22 mouse cellular contexts compared by ENCODE assay signal in genomic region chr9:116862341-116862740, GRCm38 (mm10).
DNase-seq lines count a peak whose midpoint lies in the region; ATAC-seq lines count a peak whose summit lies in the region.
"Had no signal": no experiment of that assay in that cellular context is flagged by ENCODE, and none has a peak within 500 bp of the region (broad histone marks: within the 10 kb centered on the region; RNA-seq: fewer than 3 reads in every experiment).

No protein-coding gene starts in this region.

- no peak overlapping the region for H3K9ac ChIP-seq in midbrain, embryonic 11.5 days (ENCODE audit: low read length)
- no peak overlapping the region for H3K9ac ChIP-seq in midbrain, embryonic 14.5 days (replicated peaks; ENCODE audit: low read length)

- no peak overlapping the region for H3K4me2 ChIP-seq in midbrain, embryonic 11.5 days
- no peak overlapping the region for H3K4me2 ChIP-seq in midbrain, embryonic 14.5 days (ENCODE audit: low read length)

- ATAC-seq in midbrain, embryonic 11.5 days (ENCODE audit: low FRiP score), result no peak
- no peak for ATAC-seq in midbrain, embryonic 14.5 days (ENCODE audit: low FRiP score, low TSS enrichment)
- ATAC-seq: activated CD4-positive, CD25-positive, alpha-beta regulatory T cell, adult 4 months; CD4-positive, CD25-positive, alpha-beta regulatory T cell, adult 4 months; Patski had no signal

- no peaks in the 10 kb centered on the region for H3K27me3 ChIP-seq in midbrain, embryonic 11.5 days (ENCODE audit: control insufficient read depth, insufficient read depth, low read length)
- H3K27me3 ChIP-seq in midbrain, embryonic 14.5 days (ENCODE audit: control insufficient read depth, insufficient read depth, low read length), result no peaks in the 10 kb centered on the region
- H3K27me3 ChIP-seq in embryonic facial prominence, embryonic 10.5 days (replicated peaks; ENCODE audit: low read depth, poor library complexity, severe bottlenecking), result no peaks in the 10 kb centered on the region
- H3K27me3 ChIP-seq: CH12.LX, Patski had no signal

- intact Hi-C loops in heart, postnatal 10 days (cut with DNase I), result no loop called here

- H3K9me3 ChIP-seq in midbrain, embryonic 11.5 days (ENCODE audit: control insufficient read depth, low read length), result no peaks in the 10 kb centered on the region
- 0 out of 2 replicates have a peak, but pooled peaks cover 4% of the 10 kb centered on the region for H3K9me3 ChIP-seq in midbrain, embryonic 14.5 days (ENCODE audit: control insufficient read depth, low read length)
- no peaks in the 10 kb centered on the region for H3K9me3 ChIP-seq in embryonic facial prominence, embryonic 10.5 days

- H3K27ac ChIP-seq in midbrain, embryonic 11.5 days (ENCODE audit: low read depth, low read length), result no peak overlapping the region
- H3K27ac ChIP-seq in midbrain, embryonic 14.5 days (replicated peaks; ENCODE audit: low read depth, low read length), result no peak overlapping the region
- no peak overlapping the region for H3K27ac ChIP-seq in embryonic facial prominence, embryonic 10.5 days (replicated peaks)

- H3K4me3 ChIP-seq in midbrain, embryonic 11.5 days (ENCODE audit: low read depth, low read length), result no peak overlapping the region
- H3K4me3 ChIP-seq in midbrain, embryonic 14.5 days (replicated peaks; ENCODE audit: low read depth, low read length), result no peak overlapping the region
- no peak overlapping the region for H3K4me3 ChIP-seq in embryonic facial prominence, embryonic 10.5 days

- DNase-seq in heart, adult 11 months, result peak; percentile 68
- no peak for DNase-seq in heart, postnatal 10 days
- DNase-seq in midbrain, embryonic 11.5 days (ENCODE audit: low spot score, missing footprints), result peak; percentile 75
- no peak for DNase-seq in midbrain, embryonic 14.5 days
- DNase-seq in embryonic facial prominence, embryonic 10.5 days (ENCODE audit: low spot score), result peak; percentile 7
- DNase-seq in adrenal gland, adult (ENCODE audit: inconsistent age in 2 of 2, low spot score in 1 of 2), result no peak
- DNase-seq: adrenal gland, adult 2 months; adrenal gland, adult 8-10 months; adrenal gland, postnatal 10 days; adrenal gland, postnatal 14 days; adrenal gland, postnatal 25 days; adrenal gland, postnatal 36 days; B cell, adult 2 months; cerebellum, adult 11 months; cerebellum, adult 11-12 months; cerebellum, adult 18-20 months; cerebellum, adult 2 months had no signal

- 91% methylated on average over 3 of the region's 3 CpGs for WGBS in midbrain, embryonic 11.5 days
- 95% methylated on average over 3 of the region's 3 CpGs for WGBS in midbrain, embryonic 14.5 days
- WGBS in embryonic facial prominence, embryonic 10.5 days, result 91% methylated on average over 3 of the region's 3 CpGs

- H3K36me3 ChIP-seq in midbrain, embryonic 11.5 days (ENCODE audit: control insufficient read depth, insufficient read depth, low read length), result no peaks in the 10 kb centered on the region
- H3K36me3 ChIP-seq in midbrain, embryonic 14.5 days (ENCODE audit: control insufficient read depth, insufficient read depth, low read length), result no peaks in the 10 kb centered on the region
- no peaks in the 10 kb centered on the region for H3K36me3 ChIP-seq in embryonic facial prominence, embryonic 10.5 days (replicated peaks)
- H3K36me3 ChIP-seq: G1E had no signal

- H3K4me1 ChIP-seq in midbrain, embryonic 11.5 days (ENCODE audit: control insufficient read depth, insufficient read depth, low read length), result no peaks in the 10 kb centered on the region
- no peaks in the 10 kb centered on the region for H3K4me1 ChIP-seq in midbrain, embryonic 14.5 days (ENCODE audit: control insufficient read depth, insufficient read depth, low read length)
- peaks cover 4% of the 10 kb centered on the region; the same call in 1 of the 2 replicates for H3K4me1 ChIP-seq in embryonic facial prominence, embryonic 10.5 days

Comparison
In these comparisons a context has a peak if more than half of its experiments do, and no peak if none do; other contexts are left out.
1. DNase-seq: peak in heart, adult 11 months (single experiment), midbrain, embryonic 11.5 days (single experiment) and embryonic facial prominence, embryonic 10.5 days (single experiment); none in heart, postnatal 10 days (0 of 2), midbrain, embryonic 14.5 days (single experiment) and adrenal gland, adult (0 of 2).